Mouse (Mus musculus) liver (tissue): ENCODE measurements around the gene Prickle1.

Source experiments
- DNase-seq: peaks from one replicate; pipeline ENCODE4 v3.0.0-alpha.2; 2020; ENCODE audit warnings: mixed read lengths

The Prickle1 gene

DNA sequence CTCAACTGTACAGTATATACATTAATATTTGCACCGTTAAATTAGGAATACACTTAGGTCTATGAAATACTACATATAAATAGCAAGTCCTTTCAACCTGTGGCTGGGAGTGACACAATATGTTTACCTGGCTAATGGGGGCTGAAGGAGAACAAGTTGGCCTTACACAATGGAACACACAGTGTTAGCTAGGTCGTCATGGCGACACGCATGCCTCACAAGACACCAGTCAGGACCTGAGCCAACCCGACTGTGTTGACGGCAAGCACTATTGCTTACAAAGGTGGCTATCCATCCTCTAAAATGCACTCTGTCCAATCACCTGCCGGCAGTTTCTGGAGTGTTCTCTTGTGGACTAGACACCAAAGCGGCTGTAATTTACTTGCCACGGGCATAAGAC is 95.8 kb downstream of the Prickle1 start:
- no peak for DNase-seq

DNA sequence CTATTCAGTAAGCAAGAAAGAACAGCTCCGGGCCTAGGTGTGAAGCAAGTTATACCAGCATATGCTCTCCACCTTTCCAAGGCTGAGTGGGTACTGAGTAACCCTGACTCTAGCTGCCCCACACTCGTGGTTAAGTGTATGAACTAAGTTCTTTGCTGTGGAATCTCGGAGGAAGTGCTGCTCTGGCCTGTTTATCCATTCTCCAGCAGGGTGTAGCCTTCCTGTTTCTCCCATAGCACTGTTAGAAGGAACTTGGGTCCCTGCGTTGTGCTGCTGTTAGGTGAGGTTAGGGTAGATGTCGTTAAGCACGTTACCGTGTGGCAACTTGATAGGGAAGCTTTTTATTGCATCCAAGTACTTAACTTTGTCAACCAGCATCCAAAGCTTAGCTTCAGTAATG is 101.0 kb downstream of the Prickle1 start:
- no peak for DNase-seq

DNA sequence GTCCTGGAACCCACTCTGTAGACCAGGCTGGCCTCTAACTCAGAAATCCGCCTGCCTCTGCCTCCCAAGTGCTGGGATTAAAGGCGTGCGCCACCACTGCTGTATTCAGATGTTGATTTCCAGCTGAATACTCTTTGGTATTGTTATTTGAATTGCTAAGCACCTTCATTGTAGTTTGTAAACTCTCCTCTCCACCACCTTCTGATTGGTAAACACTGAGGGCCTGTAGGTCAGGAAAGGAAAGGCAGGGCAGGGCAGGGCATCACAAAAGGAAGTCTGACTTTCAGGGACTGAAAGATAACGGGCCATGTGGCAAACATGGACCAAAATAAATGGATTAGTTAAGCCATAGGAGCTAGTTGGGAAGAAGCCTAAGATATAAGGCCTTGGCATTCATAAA is 106.1 kb downstream of the Prickle1 start:
- DNase-seq = no peak

DNA sequence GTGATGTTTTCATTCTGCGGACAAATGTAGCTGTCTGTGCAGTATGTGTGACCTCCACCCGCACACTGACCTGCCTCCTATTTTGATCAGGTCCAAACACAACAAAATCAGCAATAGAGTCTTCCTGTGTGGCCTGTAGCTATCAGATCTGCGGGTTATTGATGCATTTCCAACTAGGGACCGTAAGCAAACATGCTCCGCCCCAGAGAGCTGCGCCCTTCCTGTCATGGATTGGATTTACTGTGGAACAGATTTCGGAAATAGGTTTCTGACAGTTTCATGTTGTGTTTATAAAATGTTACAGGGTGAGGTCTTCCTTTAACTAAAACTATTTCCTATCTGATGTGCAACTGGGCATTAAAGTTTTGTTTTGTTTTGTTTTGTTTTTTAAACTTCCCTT is 109.6 kb downstream of the Prickle1 start:
- no peak for DNase-seq

DNA sequence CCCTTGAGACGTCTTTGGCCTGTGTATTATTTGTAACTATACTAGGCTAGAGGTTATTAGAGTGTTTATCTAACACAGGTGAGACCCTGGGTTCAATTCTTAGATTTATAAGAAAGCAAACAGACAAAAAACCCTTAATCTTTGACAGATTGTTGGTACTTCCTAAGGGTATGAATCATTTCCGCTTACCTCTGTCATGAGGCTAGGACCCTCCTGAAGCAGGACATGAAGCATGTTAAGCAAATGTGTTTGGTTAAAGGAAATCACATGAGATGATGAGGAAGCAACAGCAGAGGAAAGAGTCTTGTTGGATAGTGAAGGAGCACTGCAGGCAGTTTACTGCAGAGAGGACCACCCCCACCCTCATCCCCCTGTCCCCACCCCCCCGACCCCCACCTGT is 110.4 kb downstream of the Prickle1 start:
- no peak for DNase-seq

DNA sequence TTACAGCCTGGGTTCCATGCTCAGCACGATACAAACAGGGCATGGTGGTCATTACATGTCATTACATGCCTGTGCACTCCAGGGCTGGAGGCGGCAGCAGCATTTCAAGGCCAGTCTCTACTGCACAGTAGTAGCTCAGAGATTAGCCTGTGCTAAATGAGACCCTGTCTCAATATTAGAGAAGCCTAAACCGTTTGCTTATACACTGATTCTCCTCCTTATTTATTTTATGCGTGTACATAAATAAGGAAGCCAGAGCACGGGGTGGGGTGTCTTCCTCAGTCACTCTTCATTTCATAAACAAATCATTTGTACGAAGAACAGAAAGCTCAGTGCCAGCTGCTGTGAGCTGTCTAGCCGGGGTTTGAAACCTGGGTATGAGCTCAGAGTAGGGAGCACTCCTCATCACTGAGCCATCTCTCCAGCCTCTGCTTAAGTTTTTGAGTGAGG is 111.4 kb downstream of the Prickle1 start:
- no peak for DNase-seq

DNA sequence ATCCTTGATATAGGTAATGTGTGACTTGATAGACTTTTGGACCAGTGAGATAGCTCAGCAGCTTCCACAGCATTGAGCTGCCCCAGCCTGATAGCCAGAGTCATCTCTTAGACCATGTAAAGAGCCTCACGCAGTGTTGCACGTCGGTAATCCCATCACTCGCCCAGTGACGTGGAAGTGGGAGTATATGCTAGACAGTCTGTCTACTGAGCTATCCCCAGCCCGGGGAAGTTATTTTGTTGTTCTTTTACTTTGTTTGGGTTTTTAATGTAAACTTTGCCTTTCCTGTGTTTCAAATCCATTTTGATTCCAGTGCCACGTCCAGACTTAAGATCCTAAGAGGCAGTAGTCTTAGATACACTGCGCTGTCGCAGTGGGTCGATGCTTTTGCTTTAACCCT is 114.6 kb downstream of the Prickle1 start:
- no peak for DNase-seq

DNA sequence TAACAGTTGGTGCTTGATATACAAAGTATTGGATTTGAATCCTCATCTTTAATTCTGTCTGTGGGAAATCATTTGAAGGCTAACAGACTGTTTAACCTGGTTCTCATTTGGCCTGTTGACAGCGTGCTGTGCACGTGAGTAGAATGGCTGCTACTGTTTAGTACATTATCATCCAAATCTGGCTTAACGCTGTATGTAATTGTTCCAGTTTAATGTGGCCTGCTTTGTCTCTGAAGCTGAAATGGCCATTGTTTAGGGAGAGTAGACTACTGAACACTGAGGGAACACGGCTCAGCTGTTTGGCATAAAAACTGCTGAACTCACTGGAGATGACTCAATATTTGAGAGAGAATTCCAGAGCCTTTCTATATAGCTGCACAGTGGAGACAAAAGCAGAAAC is 116.2 kb downstream of the Prickle1 start:
- DNase-seq = no peak

DNA sequence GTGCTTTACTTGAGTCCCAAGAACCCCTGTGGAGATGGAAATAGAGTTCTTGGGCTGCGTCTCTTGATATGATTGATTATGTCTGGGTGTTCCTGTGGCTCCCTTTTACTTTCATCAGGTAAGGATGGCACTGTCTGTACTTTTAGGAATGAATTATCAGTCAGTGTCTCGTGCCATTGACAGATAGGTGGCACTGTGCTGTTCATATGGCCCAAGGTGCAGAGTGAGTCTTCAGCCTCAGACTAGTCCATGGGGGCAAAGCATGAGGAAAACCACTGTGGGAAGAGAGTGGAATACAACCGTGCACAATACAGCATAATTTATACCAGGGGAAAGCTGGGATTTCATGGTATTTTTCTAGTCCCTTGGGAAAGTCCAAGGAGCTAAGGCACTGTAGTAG is 117.0 kb downstream of the Prickle1 start:
- DNase-seq = no peak

DNA sequence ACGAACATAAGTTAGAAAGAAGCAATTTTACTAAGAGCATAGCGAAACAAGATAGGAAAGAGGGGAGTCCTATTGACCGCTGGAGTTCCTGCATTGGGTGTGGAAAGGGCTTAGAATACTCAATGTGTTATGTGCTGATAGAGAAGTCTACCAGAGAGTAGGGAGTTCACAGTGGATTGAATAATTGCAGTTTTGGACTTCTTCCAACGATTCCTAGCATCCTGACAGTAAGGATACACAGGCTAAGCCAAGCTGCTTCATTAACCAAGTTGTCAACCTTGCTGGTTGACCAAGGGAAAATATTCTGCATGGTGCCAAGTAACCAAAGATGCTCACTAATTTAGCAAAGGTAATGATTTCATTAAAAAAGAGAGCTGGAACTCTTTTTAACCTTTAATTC is 118.0 kb downstream of the Prickle1 start:
- DNase-seq = no peak

DNA sequence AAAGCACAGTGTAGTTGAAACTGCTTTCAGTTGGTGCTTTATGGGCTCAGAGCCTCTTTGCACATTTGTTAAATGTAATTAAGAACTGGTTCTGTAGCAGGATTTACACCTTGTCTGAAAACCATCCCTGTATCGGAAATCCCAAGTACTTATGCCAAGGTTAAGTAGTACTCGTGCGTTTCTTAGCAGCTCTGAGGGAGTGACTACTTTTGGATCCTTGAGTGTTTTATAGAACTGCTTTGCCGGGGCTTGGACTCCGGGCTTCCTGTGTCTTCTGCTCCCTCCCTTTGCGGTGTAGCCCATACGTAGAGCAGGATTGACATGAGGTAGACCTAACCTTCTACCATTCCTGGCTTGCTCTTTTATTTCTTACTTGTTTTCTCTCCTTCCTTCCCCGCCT is 120.0 kb downstream of the Prickle1 start:
- no peak for DNase-seq

DNA sequence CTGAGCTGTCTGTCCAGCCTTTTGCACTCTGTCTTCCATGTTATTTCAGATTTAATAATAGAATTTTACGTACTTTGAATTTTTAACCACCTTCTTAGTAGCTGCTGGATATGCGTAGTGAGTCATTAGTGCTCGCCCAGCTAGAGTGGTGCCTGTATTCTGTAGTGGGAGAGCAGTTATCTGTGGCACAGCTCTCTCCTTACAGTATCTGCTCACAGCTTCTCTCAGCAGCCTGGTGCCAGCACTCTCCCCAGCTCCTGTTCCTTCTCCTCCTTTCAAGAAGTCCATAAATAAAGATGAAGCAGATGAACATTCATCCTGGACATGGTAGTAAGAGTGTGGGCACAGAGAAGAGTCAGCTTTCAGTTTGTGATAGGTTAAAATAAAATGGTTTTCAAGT is 121.4 kb downstream of the Prickle1 start:
- DNase-seq = no peak

DNA sequence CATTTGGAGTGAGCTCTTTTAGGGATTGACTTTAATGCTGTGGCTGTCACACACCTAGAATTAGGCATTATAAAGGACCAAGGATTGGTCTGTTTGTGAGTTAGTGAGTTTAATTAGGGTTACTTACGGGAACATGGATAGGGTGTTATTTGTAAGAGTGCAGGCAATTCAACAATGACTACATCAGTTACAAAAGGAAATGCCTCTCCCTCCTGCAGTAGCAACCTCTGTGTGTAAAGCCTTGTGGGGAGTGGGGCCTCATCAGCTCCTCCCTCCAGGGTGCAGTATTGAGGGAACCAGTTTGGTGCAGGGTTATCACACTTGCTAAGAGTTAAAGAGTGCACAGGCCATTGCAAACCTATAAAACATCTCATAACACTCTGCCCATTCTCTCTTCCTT is 123.6 kb downstream of the Prickle1 start:
- DNase-seq = no peak

DNA sequence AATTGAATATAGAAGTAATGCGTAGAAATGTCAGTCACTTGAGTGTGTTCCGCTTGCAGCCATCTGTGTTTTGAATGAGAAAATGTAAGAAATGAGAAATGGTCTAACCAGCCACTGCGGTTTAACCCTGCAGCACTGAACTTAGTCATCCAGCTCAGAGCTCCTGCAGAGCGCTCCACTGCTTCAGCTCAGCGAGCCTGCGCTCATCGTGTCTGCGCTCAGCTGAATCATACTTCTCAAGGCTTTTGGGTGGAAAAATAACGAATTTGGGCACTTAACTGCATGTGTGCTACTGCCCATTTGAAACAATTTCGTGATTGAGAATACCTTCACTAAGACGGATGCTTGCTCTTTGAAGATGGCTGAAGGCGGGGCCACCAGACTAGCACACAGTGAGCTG is 124.0 kb downstream of the Prickle1 start:
- no peak for DNase-seq

DNA sequence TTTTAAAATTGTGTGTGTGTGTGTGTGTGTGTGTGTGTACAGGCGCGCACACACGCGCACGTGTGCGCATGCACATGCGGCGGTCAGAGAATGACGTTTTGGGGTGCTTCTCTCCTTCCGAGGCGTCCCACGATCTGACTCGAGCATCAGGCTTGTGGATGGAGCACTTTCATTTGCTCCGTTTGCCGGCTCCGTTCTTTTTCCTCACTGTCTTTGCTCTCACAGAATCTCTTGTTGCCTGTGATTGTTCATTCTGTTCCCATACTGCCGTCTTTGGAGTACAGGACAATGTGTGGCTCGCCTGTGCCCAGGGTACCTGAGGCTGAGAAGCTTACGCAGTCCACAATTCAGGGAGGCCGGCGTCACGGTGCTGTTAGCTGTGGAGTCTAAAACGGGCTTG is 134.6 kb downstream of the Prickle1 start:
- no peak for DNase-seq

DNA sequence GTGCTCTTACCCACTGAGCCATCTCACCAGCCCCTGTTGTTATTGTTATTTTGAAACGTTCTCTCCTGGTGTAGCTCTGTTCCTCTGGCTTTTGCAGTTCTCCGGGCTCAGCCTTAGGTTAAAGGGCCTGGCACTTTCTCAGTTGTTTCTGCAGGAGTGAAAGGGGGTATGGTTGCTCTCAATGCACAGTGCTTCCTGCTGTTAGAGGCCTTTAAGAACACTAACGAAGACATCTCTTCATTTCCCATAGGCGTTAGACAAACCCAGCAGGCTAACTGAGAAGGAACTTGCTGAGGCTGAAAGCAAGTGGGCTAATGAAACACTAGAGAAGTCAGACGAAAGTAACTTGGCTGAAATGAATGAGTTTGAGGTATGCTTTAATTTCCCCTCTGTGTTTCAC is 136.3 kb downstream of the Prickle1 start:
- no peak for DNase-seq

DNA sequence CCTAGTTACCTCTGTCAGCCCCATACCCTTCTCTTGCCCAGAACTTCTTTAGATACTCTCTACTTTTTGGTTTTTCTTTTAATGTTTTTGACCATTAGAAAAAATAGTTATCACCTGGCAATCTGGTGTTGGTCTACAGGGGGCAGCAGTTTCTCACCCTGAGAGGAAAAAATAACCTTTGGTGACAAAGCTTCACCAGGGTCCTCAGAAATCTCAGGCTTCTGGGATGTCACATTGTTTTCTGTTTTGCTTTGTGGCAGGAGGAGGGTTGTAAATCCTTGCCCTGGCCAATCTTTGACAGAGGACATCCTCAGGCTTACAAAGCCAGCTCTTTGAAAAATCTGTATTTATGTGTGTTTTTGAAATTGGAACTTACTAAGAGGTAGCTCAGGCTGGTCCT is 139.7 kb downstream of the Prickle1 start:
- no peak for DNase-seq

DNA sequence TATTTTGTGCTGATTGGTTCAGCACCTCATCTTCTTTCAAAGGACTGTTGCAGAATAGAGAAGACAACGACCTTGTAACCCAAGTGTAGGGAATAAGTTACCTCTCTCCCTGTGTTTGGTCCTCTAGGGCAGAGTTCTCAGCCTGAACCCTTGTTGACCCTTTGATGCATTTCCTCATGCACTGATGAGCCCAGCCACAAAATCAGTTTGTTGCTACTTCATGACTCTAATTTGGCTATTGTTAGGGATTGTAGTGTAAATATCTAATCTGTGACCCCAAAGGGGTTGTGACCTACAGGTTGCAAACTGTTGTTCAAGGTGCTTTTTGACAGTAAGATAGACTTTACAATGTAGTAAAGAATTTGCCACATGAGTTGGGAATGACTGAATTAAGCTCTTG is 142.4 kb downstream of the Prickle1 start:
- no peak for DNase-seq
